Mouse (Mus musculus): Measurements from ENCODE around the gene Fchsd2.

- TF ChIP-seq CTCF (IDR thresholded peaks at IDR 0.05; ENCODE audit: extremely low read depth, insufficient read depth, insufficient read length, insufficient replicate concordance) (no peak), POLR2A (IDR thresholded peaks at IDR 0.05; ENCODE audit: low read depth, low read length) (no peak)
Observed at GRCm38 (mm10) chr7:101309985-101310326, 217.3 kb downstream of the Fchsd2 start.
